Mouse (Mus musculus) testis, adult 2 months (tissue): Measurements from ENCODE around the gene Ceacam1. TPM values are rescaled to one million over a fixed set of nuclear protein-coding genes. Genes with fewer than 3 reads are reported as not detected.
A peak's percentile ranks its signal among the peaks of the same experiment; 100 is the strongest.
"Not testable (repeated sequence)": the region's sequence is repeated elsewhere in the genome, so short reads cannot be mapped to it uniquely, and the experiment has no call there.

Source experiments
- H3K27ac ChIP-seq: fragments of 200-500 bp; 2 replicates; pipeline ENCODE4 v1.5.1; 2012; ENCODE audit warnings: low read depth, low read length; ENCODE audit not compliant: control insufficient read depth, insufficient read depth
- H3K27me3 ChIP-seq: fragments of 200-500 bp; 2 replicates; pipeline ENCODE4 v1.6.1; 2012; ENCODE audit warnings: mild to moderate bottlenecking, low read length, moderate library complexity; ENCODE audit not compliant: control insufficient read depth, insufficient read depth
- H3K36me3 ChIP-seq: fragments of 200-500 bp; 2 replicates; pipeline ENCODE4 v1.6.1; 2012; ENCODE audit warnings: mild to moderate bottlenecking, low read length; ENCODE audit not compliant: control insufficient read depth, insufficient read depth
- H3K4me1 ChIP-seq: fragments of 200-500 bp; 2 replicates; pipeline ENCODE4 v1.6.1; 2012; ENCODE audit warnings: low read length; ENCODE audit not compliant: control insufficient read depth, insufficient read depth
- H3K4me3 ChIP-seq: fragments of 200-500 bp; 2 replicates; pipeline ENCODE4 v1.5.1; 2012; ENCODE audit warnings: low read depth, mild to moderate bottlenecking, low read length, moderate library complexity, mixed read lengths; ENCODE audit not compliant: control insufficient read depth
- CTCF ChIP-seq: fragments of 200-500 bp; IDR thresholded peaks from 2 replicates; pipeline ENCODE4 v1.5.1; 2012; ENCODE audit warnings: low read depth, mild to moderate bottlenecking, inconsistent platforms, low read length, moderate library complexity; ENCODE audit not compliant: control insufficient read depth, insufficient read depth, insufficient replicate concordance
- POLR2A ChIP-seq: fragments of 200-500 bp; IDR thresholded peaks from 2 replicates; pipeline ENCODE4 v1.6.1; 2012; ENCODE audit warnings: low read depth, mild to moderate bottlenecking, inconsistent platforms, low read length, moderate library complexity; ENCODE audit not compliant: control insufficient read depth
- polyA plus RNA-seq: library from polyadenylated mRNA; depleted of rRNA; stranded (reverse); fragments of >200 nt; gene quantifications from 2 replicates; pipeline ENCODE4 v1.2.3, GENCODE M21; 2012

Gene Ceacam1
- polyA plus RNA-seq, 1 experiment, result 0.75 TPM

DNA sequence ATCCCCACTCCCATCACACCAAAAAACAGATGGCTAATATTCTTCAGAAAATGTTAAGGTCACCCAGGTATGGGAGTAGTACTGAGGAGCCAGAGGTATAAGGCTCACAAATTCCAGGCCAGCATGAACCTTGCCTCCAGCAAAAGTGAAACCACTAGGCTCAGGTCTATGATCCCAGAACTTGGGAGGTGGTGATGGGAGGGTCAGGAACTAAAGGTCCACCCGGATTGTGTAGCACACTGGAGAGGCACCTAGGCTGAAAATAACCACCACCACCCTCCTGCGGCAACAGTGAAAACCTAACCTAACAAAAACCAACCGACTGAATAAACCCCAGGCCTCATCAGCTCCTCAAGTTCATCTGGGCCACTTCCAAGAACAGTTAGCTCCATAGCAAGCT lies 49.1 kb downstream of the Ceacam1 start:
- Histone ChIP-seq H3K27ac (no peak overlapping the region), H3K4me1 (no peaks in the 10 kb centered on the region), H3K4me3 (no peak overlapping the region), H3K27me3 (no peaks in the 10 kb centered on the region), H3K36me3 (no peaks in the 10 kb centered on the region)
- no peak for TF ChIP-seq CTCF
- TF ChIP-seq POLR2A, result no peak

DNA sequence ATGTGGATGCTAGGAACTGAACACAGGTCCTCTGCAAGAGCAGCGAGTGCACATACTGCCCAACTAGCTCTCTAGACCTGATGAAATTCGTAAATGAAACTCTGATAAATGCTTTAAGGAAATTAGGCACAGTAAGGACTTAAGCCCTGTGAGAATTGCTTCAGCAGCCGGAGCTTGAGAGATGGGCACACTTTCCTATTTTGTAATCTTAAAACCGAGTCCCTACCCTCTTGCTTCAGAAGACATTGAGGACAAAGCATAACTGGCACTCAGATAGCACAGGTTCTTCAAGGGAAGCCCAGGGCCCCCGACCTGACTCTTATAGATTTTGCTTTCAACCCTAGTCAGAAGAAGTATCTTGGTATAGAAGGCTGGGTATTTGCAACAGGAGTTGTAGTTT lies 50.3 kb downstream of the Ceacam1 start:
- Histone ChIP-seq H3K27me3 (no peaks in the 10 kb centered on the region), H3K4me1 (peaks cover 5% of the 10 kb centered on the region), H3K27ac (no peak overlapping the region), H3K4me3 (no peak overlapping the region), H3K36me3 (no peaks in the 10 kb centered on the region)
- TF ChIP-seq CTCF (no peak), POLR2A (no peak)

DNA sequence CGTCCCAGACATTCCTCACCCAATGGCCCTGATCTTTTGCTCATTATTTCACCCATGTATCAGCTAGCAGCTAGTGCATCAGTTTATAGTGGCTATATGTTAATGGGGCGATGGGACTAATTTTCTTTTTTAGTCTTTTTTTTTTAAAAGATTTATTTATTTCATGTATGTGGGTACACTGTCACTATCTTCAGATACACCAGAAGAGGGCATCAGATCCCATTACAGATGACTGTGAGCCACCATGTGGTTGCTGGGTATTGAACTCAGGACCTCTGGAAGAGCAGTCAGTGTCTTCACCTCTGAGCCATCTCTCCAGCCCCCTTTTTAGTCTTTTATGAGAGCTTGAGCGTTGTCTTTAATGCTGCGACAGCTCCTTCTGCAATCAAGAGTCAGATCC lies 51.0 kb downstream of the Ceacam1 start:
- H3K4me3 ChIP-seq, H3K27me3 ChIP-seq, H3K4me1 ChIP-seq, H3K36me3 ChIP-seq, H3K27ac ChIP-seq: not testable (repeated sequence)

DNA sequence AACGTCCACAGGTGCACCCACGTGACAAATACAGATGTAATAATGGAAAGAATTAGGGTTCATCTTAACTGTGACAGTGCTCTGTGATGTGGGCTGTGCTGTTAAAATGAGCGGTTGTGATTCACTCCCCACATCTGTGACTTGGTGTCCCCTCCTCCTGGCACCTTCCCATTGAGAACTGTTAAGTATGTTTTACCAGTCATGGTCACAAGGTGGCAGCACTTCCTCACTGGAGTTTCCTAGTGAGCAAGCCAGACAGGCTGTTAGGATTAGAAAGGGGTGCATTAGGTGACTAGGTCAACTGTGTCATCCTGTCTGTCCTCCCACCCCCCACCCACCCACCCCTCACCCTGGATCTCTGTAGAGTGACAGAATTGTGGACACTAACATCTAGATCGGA lies 53.0 kb downstream of the Ceacam1 start:
- TF ChIP-seq POLR2A (no peak), CTCF (peak; percentile 15; the same call in 1 of the 2 replicates)
- Histone ChIP-seq H3K27ac (no peak overlapping the region), H3K27me3 (no peaks in the 10 kb centered on the region), H3K4me1 (peaks cover 6% of the 10 kb centered on the region), H3K4me3 (no peak overlapping the region), H3K36me3 (no peaks in the 10 kb centered on the region)

DNA sequence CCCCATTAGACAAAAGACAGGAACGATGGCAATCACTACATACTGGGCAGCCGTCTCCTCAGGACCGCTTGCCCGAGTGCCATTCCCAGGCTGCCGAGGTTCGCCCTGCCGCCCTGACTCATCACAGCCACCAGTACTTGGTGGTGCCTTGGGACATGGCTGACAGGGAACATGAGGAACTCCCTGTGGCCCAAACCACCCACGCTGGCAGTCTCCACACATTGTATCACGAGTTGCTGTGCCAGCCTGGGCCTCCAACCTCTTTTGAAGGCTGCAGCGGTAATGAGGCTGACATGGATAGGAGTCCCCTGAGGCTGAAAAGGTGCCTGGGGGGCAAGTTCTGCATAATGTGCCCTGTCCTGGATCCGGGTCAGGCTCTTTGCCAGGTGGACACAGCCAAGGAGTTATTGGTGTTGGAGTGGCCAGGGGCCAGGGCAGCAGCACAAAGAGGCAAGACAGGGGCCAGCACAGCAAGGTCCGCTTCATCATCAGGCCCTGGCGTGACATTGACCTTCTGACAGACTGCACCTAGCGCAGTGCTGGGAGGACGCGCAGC lies 55.0 kb downstream of the Ceacam1 start:
- Histone ChIP-seq H3K27me3 (no peaks in the 10 kb centered on the region), H3K4me1 (peaks cover 6% of the 10 kb centered on the region), H3K36me3 (no peaks in the 10 kb centered on the region), H3K4me3 (no peak overlapping the region), H3K27ac (no peak overlapping the region)
- TF ChIP-seq POLR2A, result no peak
- no peak for TF ChIP-seq CTCF

DNA sequence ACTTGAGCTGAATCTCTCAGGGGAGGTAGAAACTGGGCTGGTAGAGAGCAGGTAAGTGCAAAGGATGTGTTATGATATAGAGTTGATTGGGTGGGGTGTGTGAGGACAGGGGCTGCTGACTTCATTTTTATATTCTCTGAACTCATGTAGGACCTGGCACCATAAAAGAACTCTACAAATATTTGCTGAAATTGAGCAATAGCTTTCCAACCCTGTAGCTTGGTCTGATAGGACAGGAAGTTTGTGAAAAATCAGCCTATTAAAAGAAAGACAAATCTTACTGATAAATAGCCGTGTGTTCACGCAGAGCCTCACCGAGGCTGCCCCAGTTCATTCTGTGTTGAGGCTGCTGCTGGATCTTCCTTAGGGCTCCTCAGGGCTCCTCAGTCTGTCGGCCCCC lies 57.5 kb downstream of the Ceacam1 start:
- Histone ChIP-seq H3K27me3 (no peaks in the 10 kb centered on the region), H3K27ac (no peak overlapping the region), H3K4me3 (no peak overlapping the region), H3K36me3 (no peaks in the 10 kb centered on the region), H3K4me1 (peaks cover 6% of the 10 kb centered on the region)
- TF ChIP-seq CTCF, result no peak
- no peak for TF ChIP-seq POLR2A

DNA sequence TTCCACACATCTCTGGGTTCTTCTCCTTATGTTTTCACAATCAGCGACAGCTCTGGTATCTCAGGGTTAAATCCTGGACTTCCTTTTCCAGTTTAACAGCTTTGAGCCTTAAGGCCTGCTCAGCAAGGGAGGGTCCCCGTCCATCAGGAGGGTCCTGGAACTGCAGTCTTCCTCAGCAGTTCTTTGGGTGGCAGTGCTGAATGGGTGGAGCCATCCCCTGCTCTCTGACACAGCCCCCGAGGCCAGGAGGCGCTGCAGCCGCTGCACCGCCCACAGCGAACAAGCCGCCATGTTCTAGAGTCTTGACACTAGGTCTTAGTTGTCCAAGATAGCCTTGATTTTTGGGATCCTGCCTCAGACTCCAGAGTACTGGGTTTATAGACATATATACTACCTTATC lies 57.9 kb downstream of the Ceacam1 start:
- no peak overlapping the region for H3K4me3 ChIP-seq
- no peaks in the 10 kb centered on the region for H3K36me3 ChIP-seq
- H3K27ac ChIP-seq, result no peak overlapping the region
- peaks cover 6% of the 10 kb centered on the region for H3K4me1 ChIP-seq
- no peak for TF ChIP-seq CTCF
- no peak for TF ChIP-seq POLR2A
- no peaks in the 10 kb centered on the region for H3K27me3 ChIP-seq

DNA sequence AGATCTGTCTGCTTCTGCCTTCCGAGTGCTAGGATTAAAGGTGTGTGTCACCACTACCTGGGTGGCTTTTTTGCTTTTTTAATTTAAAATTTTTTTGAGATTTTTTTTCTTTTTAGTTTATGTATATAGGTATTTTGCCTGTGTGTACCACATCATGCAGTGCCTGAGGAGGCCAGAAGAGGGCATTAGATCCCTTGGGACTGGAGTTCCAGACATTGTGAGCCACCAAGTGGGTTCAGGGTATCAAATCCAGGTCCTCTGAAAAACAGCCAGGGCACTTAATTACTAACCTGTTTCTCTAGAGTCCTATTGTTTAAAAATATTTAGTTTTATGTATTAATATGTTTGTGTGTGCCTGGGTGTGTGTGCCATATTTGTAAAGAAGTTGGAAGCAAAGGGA lies 59.8 kb downstream of the Ceacam1 start:
- Histone ChIP-seq H3K4me1 (peaks cover 6% of the 10 kb centered on the region), H3K4me3 (no peak overlapping the region), H3K27ac (no peak overlapping the region), H3K27me3 (no peaks in the 10 kb centered on the region), H3K36me3 (no peaks in the 10 kb centered on the region)
- no peak for TF ChIP-seq POLR2A
- no peak; the same call in 1 of the 2 replicates for TF ChIP-seq CTCF
